Mouse (Mus musculus) MN1 (cell line): ENCODE data around the gene Enpep.

Experiments
- DNase-seq: peaks from one replicate; pipeline ENCODE4 v3.0.0-alpha.2; 2016; ENCODE audit warnings: low spot score

Gene Enpep

DNA sequence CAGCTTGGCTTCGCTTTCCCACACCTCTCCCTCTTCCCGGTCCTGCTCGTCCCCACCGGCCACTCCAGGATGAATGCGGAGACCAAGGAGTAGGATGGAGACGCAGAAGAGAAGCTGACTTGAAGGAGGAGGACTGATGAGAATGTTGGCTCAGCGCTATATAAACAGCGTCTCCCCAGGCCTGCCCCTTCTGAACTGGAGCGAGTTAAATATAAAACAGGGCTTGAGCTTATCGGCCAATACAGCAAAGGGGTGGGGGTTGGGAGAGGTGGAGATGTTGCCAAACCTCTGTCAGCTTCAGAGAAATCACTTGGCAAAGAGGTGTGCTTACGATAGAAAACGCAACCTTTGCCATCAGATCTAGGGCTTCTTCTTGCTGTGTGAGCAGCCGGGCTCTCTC, at the start of gene Enpep:
Enpep (minus strand) TSS at position 135 of the 400 bp plus-strand sequence.
- DNase-seq, result no peak

DNA sequence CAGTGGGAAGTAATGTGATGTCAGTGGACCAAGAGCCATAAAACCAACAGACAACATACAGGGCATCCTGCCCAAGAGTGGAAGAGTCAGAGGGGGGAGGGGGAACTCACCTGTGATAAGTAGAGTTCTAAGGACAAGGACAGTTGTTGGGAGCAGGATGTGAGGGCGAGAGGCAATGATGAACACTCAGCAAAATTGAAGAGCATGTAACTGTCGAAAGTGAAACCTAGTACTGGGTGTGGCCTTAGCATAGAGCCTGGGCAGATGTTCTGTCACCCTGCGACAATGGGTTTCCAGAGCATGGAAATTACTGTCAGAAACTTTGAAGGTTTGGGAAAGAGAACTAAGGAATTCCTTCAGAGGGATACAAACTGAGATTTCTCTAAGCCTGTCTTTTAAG, 46.6 kb upstream of the Enpep start:
- no peak for DNase-seq

DNA sequence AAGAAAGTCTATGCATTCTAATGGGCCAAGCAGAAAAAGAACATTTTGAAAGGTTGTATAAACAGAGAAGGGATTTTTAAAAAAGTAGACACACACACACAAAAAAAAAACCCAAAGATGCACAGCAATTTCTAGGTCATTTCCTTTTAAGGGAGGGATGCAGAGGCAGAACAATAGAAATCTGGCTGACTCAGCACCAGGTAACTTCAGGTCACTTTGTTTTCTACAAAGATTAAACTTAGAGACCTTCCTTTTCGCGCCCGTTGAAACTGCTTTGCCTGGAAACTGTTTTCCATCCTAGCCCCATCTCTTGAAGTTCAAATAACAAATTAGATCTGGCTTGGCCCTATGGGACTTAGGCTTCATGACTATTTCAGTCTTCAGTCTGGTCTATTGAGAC, 42.6 kb upstream of the Enpep start:
- DNase-seq, result no peak

DNA sequence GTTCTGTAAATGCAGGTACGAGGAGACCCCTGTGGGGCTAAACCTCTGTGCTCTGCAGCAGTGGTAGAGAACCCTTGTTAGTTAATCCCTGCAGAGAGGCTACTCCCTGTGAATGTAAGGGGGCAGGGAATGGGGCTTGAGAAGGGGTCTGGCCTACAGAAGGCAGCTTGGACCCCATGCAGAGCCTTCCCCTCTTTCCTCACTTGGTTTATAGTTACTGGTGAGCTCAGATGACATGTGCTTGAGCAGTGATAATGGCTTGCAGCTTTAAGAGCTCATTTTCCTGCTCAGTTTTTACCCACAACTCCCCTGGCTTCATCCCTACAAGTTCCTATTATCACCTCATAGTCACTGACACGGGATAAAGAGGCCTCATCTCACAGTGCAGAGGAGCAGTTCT, 40.6 kb upstream of the Enpep start:
- DNase-seq, result no peak

DNA sequence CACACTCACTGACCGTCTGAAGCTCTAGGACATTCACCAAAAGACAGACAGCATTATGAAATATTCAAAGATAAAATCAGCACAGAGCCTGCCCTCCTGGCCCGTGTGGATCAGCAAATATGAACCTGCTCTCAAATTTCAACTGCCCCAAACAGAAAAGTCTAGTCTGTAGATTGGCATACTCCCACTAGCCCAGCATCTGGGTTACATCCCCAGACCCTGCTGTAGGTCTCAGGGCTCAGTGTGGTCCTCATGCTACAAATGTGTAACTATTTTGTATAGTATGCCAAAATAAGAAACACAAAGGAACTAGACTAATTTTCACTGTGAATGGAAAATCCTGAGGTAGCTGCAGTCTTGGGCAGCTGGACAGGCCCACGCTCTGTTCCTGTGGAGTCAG, 37.0 kb upstream of the Enpep start:
- DNase-seq, result no peak

DNA sequence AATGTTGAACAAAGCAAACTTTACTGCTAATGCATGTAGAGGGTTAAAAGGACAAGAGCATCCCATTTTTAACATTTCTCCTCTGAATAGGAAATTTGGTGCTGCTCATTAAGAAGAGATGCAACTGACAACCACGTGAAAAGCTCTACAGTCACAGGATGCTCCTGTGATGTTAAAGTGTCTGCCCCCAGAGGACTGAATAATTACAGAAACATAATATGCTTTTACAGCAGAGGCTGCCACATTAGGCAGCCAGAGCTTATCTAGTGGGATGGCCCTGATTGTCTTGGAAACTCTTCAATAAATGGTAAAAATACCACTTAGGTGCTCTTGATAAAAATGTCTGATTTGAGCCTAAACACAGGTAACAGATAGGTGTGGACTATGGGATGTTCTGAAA, 33.4 kb upstream of the Enpep start:
- no peak for DNase-seq

DNA sequence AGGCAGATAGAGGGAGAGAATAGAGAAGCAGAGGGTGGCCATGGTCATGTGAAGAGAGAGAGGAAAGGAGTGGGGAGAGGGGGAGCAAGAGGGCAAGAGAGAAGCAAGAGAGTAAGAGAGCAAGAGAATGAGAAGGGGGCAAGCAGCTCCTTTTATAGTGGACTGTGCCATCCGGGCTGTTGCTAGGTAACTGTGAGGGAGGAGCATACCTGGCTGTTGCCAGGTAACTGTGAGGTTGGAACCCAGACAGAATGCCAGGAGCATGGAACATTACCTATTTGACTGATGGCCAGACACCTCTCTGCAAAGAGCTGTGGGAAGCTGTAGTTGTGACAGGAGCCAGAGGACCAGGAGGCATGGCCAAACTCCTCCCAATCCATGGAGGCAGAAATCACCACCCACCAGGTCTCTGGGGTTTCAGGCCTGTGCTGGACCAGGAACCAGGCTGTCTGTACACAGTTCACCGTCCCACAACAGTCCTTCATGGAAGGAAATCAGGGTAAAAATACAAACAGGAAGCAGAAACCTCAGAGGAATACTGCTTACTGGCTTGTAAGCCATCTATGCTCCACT, 32.4 kb upstream of the Enpep start:
- no peak for DNase-seq

DNA sequence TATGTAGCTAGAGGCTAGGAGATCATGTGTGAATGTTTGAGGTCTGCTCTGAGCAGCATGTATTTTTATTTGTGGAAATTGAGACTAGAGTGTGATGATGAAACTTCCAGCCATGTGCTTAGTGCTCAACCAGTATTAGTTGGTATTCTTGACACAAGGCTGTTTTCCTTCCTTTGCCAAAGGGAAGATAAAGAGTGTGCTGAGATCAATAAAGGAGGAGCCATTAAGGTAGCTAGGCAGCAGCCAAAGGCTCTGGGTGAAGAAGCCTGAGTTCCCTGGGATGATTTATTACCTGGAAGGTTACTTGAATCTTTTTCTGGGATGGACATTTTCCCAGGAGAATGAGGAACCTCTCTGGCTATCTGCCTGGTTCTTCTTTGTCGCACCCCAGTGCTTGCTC, 30.9 kb upstream of the Enpep start:
- no peak for DNase-seq

DNA sequence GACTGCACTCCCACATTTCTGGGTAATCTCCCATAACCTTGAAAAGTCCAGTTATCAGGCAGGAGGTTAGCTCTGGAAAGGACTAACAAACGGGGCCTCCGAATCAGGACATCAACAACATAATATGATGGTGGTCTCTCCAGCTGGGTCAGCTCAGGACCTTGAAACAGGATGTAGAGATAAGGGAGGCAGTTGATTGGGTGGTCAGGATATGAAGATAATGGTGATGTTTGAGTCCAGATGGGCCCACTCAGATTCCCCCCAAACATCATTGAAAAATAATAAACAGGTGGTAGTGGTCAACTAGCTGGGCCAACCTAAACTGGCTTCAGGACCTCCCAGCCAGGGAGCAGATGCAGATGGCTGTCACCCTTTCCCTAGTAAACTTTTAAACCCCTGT, 25.6 kb upstream of the Enpep start:
- DNase-seq, result no peak

DNA sequence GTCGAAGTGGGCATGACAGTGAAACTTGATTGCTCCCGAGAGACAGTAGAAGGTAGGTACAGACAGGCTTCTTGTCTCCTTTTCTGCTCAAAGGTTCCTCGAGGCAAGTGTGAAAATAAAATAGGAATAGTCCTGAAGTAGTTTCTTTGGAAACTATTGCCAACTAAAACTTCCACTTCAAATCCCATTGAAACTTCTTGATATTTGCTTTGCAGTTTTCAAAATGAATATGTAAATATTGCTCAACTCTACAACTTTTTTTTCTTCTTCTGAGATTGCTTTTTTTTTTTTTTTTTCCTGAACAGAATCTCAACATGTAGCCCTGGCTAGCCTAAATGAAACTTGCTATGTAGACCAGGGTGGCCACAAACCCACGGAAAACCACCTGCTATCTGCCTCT, 21.4 kb upstream of the Enpep start:
- DNase-seq, result no peak

DNA sequence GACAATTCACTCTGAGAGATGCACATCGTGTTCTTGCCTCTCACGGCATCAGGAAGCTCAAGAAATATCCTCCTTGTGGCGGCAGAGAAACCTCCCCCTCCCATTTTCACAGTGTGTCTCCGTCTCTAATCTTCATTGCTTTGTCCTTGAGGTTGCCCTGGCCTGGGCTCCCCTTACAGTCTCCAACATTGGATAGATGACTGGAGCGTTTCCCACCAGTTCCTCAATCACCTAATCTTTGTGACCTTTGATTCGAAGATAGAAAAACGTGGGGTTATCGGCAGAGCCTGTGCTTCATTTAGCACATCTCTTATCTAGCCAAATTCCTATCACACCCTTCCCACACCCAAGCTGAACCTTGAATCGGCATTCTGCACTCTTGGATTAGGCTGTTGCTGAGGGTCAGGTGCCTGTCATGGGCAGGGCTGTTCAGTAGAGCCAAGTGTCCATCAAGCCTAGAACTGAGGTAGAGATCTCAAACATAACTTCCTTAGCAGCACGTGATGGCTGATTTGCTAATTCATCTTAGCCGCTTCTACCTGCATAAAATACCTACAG, 18.9 kb upstream of the Enpep start:
- no peak for DNase-seq

DNA sequence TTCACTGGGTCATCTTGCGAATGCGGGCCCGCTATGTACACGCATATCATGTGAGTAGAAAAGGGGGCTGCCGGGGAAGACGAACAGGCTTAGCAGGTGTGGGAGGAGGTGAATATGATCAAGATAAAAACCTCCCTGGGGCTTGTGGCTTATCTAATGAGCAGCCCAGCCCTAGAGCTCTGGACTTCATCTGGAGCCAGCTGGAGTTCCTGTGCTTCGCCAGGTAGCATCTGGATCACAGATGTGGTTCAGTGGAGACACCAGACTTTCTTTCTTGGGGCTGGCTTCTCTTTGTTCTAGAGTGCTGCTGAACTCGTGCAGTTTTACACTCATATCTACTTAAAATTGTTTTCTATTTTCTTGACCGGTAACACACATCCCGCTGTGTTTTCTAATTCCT, 14.8 kb upstream of the Enpep start:
- no peak for DNase-seq

DNA sequence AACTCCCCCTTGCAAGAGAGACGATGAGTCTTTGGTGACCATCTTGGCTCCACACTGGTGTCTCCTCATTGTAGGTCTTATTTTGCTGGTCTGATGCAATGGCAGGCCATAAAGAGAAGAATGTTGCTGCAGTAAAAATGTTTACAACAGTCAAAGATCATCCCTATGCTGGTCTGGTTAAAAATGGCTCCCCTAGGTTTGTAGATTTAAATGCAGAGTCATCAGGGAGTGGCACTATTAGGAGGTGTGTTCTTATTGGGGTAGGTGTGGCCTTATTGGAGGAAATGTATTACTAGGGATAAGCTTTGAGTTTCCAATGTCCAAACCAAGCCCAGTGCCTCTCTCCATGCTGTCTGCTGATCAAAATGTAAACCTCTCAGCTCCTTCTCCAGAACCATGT, 10.2 kb upstream of the Enpep start:
- DNase-seq, result no peak

DNA sequence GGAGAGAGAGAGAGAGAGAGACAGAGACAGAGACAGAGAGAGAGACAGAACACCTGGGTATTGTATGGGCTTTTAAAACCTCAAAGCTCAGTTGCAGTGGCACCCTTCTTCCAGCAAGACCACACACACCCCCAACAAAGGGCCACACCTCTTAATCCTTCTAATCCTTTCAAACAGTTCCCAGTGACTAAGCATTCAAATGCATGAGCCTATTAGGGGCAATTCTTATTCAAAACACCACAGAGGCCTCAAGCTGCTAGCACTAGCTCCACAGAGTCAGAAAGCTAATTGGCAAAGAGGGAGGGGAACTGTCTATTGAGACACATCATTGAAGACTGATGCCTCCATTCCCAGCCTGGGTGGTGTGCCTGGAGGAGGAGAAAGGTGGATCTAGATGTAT, 8.5 kb upstream of the Enpep start:
- no peak for DNase-seq

DNA sequence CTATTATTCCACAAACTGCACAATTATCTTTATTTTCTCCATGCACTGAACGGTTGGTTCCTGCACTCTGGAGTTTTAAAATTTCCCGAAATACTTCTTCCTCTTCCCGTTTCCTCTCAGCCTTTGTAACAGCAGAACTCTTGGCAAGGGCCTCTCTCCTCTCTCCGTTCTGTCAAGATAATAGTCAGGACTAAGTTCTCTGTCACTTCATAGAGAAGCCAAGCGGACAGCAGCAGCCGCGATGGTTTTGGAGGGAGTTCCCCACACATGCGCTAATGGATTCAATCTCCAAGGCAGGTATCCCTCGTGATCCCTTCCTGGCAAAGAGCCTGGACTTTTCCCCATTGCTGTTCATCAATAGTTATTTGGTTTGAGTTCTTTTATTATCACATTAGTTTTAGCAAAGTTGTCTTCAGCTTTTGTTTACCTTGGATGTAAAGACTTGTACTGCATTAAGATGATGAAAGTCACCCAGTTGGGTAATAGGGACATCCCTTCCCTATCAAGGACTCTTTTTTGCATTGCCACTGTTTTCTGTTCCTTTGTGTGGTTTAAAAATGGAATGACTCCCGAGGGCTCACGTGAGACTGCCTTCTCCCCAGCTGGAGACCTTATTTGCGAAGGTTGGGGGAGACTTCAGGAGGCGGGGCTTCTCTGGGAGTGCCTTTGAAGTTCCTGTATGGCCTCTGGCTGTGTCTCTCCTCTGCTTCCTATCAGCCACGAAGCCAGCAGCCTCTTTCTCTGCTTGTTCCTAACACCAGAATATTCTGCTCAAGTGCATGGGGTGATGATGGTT, 6.0 kb upstream of the Enpep start:
- no peak for DNase-seq

DNA sequence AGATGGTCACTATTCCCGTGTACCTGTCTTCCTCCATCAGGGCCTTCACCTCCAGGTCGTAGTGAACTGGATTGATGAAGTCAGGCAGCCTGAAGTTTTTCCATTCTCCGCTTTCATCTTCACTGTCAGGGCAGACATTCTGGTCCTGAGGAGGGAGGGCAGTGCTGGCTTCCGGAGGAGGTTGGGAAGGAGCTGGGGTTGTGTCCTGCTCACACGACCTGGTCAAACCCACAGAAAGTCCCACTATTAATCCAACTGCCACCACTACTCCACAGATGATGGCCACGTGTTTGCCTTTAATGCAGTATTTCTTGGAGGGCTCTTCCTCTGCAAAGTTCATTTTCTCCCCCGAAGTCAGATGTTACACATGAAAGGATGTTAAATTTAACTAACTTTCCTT, 378 bp downstream of the Enpep start:
- DNase-seq, result no peak

DNA sequence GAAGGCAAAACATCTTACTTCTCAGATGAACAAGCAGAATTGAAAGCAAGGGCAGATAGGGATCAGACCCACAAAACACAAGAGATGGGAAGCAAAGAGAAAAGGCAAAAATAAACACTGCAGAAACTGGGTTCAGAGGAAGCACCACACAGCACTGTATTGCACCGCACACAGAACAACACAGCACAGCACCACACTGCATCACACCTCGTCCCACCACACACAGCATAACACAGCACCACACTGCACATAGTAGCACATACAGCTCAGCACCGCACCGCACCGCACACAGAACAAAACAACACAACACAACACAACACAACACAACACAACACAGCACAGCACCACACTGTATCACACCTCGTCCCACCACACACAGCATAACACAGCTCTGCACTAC, 1.1 kb downstream of the Enpep start:
- no peak for DNase-seq

DNA sequence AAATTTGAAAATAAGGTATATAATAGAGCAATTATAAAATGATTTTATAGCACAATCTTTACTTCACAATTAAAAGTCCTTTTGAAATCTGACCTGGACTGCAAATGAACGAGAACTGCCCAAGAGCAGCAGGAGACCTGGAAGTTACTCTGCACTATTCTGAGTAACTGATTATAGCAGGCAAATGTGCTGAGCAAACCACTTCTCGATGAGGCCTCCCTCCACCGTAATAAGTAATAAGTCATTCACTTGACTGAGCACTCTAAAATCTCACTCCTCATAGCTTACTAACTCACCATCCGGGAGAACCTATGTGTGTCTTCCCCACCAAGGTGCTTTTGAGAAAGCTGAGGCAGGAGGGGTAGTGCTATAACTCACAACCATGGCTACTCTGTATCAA, 4.5 kb downstream of the Enpep start:
- DNase-seq, result no peak

DNA sequence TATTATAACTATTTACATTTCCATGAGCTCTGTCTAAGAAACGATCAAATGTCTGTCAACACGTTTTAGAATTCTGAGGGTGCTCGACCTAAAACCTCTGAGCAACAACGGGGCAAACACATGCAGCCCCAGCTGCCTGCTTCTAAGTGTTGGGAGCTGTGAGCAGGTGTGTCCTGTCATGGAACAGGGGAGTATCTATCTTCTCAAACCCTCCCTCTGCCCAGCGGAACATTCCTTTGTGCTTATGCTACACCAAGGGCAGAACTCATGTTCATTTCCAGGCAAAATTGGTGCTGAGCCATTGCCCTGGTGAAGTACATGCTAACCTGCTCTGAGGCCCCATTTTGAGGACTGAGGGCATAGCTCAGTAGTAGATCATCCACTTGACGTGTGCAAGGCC, 10.9 kb downstream of the Enpep start:
- no peak for DNase-seq

DNA sequence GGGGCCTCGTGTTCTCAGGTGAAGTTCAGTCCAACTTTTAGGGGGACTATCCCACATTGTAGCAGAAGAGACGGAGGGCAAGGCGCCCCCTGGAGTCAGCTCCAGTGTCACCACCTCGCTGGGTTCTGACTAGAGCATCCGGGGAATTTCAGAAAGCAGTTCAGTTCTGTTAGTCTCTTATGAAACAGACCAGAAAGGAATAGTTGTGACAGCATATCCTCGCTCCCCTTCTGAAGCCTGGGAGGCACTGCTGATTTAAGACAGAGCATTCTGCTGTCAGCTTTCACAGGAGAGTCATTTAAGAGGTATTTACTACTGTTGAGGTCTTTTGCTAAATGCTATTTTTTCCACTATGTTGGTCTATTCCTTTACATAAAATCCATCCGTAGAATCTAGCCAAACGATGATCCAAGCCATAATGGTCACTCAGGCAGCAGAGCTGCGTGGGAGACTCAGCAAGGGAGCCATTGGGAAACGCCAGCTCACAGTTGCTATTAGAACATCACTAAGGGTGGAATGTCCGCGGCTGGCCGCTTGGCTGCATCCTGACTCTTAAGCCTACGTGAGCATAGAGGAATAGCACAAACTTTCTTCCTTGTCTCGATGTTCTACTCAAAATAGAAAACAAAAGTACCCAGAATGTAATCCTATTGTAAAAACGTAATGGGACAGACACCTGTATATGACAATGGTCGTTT, 15.3 kb downstream of the Enpep start:
- DNase-seq, result no peak

DNA sequence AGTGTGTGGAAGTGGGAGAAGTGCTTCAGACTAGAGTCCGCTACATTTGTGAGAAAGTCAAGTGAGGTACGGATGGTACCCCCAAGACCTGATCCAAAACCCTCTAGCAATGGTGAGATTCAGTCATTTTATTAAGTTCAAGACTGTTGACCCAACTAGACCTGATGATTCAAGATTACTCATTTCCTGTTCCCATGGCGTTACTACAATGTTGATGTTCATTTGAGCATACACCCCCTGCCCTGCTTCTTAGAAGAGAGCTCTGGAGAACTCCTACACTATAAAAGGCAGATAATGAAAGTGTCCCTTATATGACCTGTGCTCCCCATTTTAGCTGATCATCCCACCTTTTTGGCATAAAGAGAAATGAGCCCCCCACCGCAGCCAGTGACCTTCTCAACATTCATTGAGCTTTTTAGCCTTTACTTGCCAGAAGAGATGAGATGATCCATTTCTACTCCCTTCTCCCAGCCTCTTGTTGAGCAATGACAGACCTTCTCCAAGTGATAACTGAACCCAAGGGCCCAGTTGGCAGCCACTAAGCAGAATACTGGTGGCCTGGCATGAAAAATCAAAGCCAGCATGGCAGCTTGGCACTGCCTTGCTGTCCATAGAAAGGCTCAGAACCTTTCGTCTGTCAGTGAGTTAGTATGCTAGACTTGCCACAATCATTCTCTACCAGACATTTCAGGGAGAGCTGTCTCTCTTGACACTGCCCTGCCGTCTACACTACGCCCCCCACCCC, 18.7 kb downstream of the Enpep start:
- DNase-seq, result no peak

DNA sequence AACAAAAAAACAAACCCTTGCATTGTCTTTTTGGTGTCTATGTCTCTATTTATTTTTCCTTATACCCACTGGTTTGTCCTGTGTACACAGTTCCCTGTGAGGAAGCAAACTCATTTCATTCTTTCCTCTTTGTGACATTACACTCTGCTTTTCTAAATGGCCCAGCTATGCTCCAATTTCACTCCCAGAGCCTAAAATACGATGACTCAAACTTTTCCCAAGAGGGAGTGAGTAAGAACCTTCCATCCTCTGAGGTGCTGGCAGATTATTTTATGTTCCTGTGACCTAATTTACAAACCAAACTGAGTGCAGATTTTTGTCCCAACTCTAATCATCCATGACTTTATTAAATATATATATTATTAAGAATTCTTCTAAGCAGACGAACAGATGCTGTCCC, 19.3 kb downstream of the Enpep start:
- DNase-seq, result no peak

DNA sequence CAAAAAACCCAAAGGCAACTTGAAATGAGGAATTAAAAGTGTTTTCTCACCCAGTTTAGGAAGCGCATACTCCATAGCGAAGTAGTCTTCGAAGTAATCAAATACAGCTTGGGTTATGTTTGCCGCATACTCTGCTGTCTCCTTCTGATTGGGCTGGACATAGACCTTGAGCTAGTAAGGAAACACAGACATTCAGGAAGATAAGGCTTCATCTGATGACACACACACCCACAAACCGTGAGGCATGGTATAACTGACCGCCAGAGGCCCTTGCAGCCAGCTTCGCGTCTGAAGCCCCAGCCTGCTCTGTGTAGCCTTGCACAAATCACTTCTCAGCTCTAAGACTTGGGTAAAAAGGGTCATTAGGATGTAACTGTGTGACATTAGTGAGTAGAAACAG, 20.0 kb downstream of the Enpep start:
- no peak for DNase-seq
